Mouse (Mus musculus): ENCODE results near the gene Pop5. TPM values are rescaled to one million over a fixed set of nuclear protein-coding genes. Genes with fewer than 3 reads are reported as not detected.

Pop5 gene
- polyA plus RNA-seq, 1 experiment from 2014 or later: 103 TPM

DNA sequence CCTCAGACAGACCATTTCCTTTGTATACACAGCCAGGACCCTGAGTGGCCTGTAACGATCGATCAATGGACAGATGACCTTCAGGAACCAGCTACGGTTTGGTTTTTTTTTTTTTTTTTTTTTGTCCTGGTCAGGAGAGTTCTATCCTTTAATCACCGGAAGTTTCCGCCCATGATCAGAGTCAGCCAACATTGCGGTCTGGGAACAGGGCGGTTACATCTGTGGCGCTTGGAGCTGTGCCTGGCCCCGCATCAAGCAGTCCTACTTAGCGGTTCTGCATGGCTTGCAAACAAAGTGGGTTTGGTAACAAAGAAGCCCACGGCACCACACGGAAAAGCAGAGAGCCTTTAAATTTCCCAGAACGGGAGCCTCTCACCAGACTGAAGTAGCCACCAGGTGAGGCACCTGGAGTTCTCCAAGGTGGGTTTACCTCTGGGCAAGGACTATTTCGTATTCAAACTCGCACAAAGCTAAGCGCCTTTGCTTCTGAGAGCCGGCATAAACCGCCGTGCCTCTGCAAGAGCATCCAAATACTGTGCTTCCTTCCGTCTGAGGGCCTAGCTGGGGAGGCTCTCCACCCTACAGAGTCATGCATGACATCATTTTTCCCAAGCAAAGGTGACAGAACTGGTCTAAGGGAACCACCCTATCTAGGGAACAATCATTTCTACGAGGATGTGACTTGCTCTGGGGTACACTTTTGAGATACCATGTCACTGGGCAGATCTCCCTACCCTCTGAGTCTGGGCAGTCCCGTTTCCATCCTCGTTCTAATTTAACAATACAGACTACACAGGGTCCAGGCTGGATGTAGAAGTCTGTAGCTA is 31.7 kb upstream of the Pop5 start:
- 7% methylated on average over 23 of the region's 23 CpGs for WGBS
- ATAC-seq (ENCODE audit: low FRiP score): peak; percentile 63
- Histone ChIP-seq H3K4me2 (peak overlapping the region; percentile 52), H3K4me1 (replicated peaks) (peaks cover 24% of the 10 kb centered on the region), H3K9ac (peak overlapping the region; percentile 62), H3K27ac (peak overlapping the region; percentile 84), H3K9me3 (no peaks in the 10 kb centered on the region), H3K4me3 (peak overlapping the region; percentile 29), H3K36me3 (no peaks in the 10 kb centered on the region), H3K27me3 (peaks cover 20% of the 10 kb centered on the region)

- no peaks in the 10 kb centered on the region for H3K9me3 ChIP-seq
- H3K4me3 ChIP-seq: peak overlapping the region; percentile 29
- ATAC-seq (ENCODE audit: low FRiP score): peak; percentile 92
- peaks cover 24% of the 10 kb centered on the region for H3K4me1 ChIP-seq (replicated peaks)
- H3K9ac ChIP-seq: peak overlapping the region; percentile 62
- WGBS: 2% methylated on average over 31 of the region's 31 CpGs
- no peaks in the 10 kb centered on the region for H3K36me3 ChIP-seq
- H3K27me3 ChIP-seq: peaks cover 20% of the 10 kb centered on the region
- peak overlapping the region; percentile 52 for H3K4me2 ChIP-seq
- H3K27ac ChIP-seq: peak overlapping the region; percentile 84
Observed at GRCm38 (mm10) chr5:115204562-115205311, 30.9 kb upstream of the Pop5 start.

DNA sequence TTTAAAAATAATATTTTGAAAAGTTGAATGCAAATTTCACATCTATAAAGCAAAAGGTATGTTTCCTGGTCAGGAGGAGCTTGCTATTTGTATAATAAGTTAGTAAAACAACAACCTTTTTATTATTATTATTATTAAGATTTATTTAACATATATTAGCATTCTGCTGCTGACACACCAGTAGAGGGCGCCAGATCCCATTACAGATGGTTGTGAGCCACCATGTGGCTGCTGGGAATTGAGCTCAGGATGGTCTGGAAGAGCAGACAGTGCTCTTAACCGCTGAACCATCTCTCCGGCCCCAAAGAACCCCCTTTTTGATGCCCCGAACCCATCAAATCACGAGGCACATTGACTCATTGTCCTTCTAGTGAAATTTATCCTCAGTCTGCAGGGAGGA is 28.4 kb upstream of the Pop5 start:
- H3K9ac ChIP-seq: no peak overlapping the region
- no peaks in the 10 kb centered on the region for H3K36me3 ChIP-seq
- WGBS: 54% methylated on average over 5 of the region's 5 CpGs
- peaks cover 24% of the 10 kb centered on the region for H3K4me1 ChIP-seq (replicated peaks)
- H3K4me3 ChIP-seq: no peak overlapping the region
- ATAC-seq (ENCODE audit: low FRiP score): no peak
- no peaks in the 10 kb centered on the region for H3K9me3 ChIP-seq
- H3K27ac ChIP-seq: no peak overlapping the region
- no peak overlapping the region for H3K4me2 ChIP-seq
- 0 out of 2 replicates have a peak, but pooled peaks cover 17% of the 10 kb centered on the region for H3K27me3 ChIP-seq

DNA sequence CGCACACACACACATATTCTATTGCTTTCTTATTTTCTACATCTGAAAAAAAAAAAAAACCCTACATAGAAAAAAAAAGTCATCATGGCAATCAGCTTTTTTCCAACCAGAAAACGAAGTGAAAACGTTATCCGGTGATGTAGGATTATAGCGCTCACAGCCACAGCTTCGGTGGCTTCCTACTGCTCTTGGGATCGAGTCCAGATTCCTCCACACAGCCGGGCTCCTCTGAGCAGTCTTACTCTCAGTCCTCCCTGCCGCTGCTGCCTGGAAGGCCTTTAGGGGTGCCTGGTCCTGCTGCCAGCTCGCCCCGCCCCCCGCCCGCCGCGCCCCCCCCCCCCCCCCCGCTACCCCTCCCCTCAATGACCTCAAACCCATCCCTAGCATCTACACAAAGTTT is 27.7 kb upstream of the Pop5 start:
- WGBS: 19% methylated on average over 9 of the region's 16 CpGs
- no peak overlapping the region for H3K4me3 ChIP-seq

DNA sequence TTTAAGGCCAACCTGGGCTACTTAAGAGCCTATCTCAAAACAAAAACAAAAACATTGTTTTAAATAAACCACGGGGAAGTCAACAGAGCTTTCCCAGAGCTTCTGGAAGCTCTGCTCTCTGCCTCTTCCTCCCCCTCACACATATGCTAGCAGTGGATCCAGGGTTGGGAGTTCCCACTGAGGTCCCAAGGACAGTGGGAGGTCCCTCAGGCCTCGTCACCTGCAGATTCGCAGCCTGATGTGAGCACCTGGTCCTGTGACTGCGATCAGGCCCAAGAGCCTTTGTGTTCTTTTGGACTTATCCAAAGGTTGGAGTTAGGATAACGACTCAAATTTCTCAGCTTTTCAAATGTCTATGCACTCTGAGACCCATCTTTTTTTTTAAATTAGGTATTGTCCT is 27.0 kb upstream of the Pop5 start:
- Histone ChIP-seq H3K4me1 (replicated peaks) (peaks cover 21% of the 10 kb centered on the region), H3K9me3 (no peaks in the 10 kb centered on the region), H3K36me3 (no peaks in the 10 kb centered on the region), H3K27ac (no peak overlapping the region), H3K27me3 (0 out of 2 replicates have a peak, but pooled peaks cover 13% of the 10 kb centered on the region), H3K4me3 (no peak overlapping the region), H3K4me2 (no peak overlapping the region), H3K9ac (no peak overlapping the region)
- ATAC-seq (ENCODE audit: low FRiP score): no peak
- 62% methylated on average over 5 of the region's 5 CpGs for WGBS

More for the DNA sequence above, 27.7 kb upstream of the Pop5 start:
- peaks cover 24% of the 10 kb centered on the region for H3K4me1 ChIP-seq (replicated peaks)
- H3K9ac ChIP-seq: no peak overlapping the region
- no peak for ATAC-seq (ENCODE audit: low FRiP score)
- H3K27ac ChIP-seq: no peak overlapping the region
- no peak overlapping the region for H3K4me2 ChIP-seq
- H3K36me3 ChIP-seq: no peaks in the 10 kb centered on the region
- H3K9me3 ChIP-seq: no peaks in the 10 kb centered on the region
- 0 out of 2 replicates have a peak, but pooled peaks cover 13% of the 10 kb centered on the region for H3K27me3 ChIP-seq

DNA sequence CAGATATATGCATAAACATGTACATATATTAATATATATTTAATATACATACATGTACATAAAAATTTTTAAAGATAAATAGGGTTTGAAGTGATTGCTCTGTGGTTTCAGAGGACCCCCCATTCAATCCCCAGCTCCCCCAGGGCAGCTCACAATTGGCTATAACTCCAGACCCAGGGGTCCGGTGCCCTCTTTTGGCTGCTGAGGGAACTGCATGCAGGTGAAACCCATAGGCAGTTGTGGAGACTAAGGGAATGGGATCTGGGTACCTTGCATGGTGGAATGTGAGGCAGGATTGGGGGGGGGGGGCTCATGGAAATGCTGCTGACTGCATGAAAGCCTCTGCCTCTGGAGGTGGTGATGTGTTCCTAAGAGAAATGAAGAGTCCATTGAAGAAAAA is 25.3 kb upstream of the Pop5 start:
- Histone ChIP-seq H3K4me2 (no peak overlapping the region), H3K9ac (no peak overlapping the region), H3K27ac (no peak overlapping the region), H3K9me3 (no peaks in the 10 kb centered on the region), H3K4me1 (replicated peaks) (peaks cover 8% of the 10 kb centered on the region), H3K27me3 (peaks cover 18% of the 10 kb centered on the region), H3K36me3 (no peaks in the 10 kb centered on the region), H3K4me3 (no peak overlapping the region)
- no peak for ATAC-seq (ENCODE audit: low FRiP score)
- 3% methylated on average over 1 of the region's 1 CpGs for WGBS

- H3K27ac ChIP-seq: no peak overlapping the region
- H3K4me1 ChIP-seq (replicated peaks): peaks cover 11% of the 10 kb centered on the region
- no peak overlapping the region for H3K9ac ChIP-seq
- no peaks in the 10 kb centered on the region for H3K36me3 ChIP-seq
- H3K4me2 ChIP-seq: no peak overlapping the region
- no peak for ATAC-seq (ENCODE audit: low FRiP score)
- H3K4me3 ChIP-seq: no peak overlapping the region
- H3K9me3 ChIP-seq: no peaks in the 10 kb centered on the region
- 72% methylated on average over 9 of the region's 9 CpGs for WGBS
- peaks cover 27% of the 10 kb centered on the region for H3K27me3 ChIP-seq
Observed at GRCm38 (mm10) chr5:115212451-115212850, 23.2 kb upstream of the Pop5 start.

DNA sequence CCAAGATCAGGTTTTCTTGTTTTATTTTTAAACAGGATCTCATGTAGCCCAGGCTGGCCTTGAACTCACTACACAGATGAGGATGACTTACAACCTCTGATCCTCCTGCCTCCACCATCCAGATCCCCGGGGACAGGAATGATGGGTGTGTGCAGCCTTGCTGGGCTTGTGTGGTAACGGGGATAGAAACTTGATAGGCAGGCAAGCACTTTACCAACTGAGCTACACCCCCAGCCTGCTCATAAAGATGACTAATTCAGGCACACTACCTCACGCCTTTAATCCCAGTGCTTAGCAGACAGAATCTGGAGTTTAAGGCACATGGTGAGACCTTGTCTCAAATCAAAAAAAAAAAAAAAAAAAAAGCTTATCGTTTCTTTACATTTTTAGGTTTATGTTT is 22.8 kb upstream of the Pop5 start:
- H3K9ac ChIP-seq: no peak overlapping the region
- WGBS: 74% methylated on average over 4 of the region's 4 CpGs
- H3K4me2 ChIP-seq: no peak overlapping the region
- H3K4me1 ChIP-seq (replicated peaks): peaks cover 11% of the 10 kb centered on the region
- H3K9me3 ChIP-seq: no peaks in the 10 kb centered on the region
- H3K27ac ChIP-seq: no peak overlapping the region
- no peak overlapping the region for H3K4me3 ChIP-seq
- H3K27me3 ChIP-seq: peaks cover 27% of the 10 kb centered on the region
- no peaks in the 10 kb centered on the region for H3K36me3 ChIP-seq
- no peak for ATAC-seq (ENCODE audit: low FRiP score)

- peak overlapping the region; percentile 83 for H3K27ac ChIP-seq
- peaks cover 27% of the 10 kb centered on the region for H3K27me3 ChIP-seq
- peak; percentile 65 for ATAC-seq (ENCODE audit: low FRiP score)
- under 1% methylated on average over 17 of the region's 17 CpGs for WGBS
- peak overlapping the region; percentile 45 for H3K4me3 ChIP-seq
- peak overlapping the region; percentile 77 for H3K9ac ChIP-seq
- H3K9me3 ChIP-seq: no peaks in the 10 kb centered on the region
- peaks cover 11% of the 10 kb centered on the region for H3K4me1 ChIP-seq (replicated peaks)
- H3K4me2 ChIP-seq: peak overlapping the region; percentile 65
- H3K36me3 ChIP-seq: no peaks in the 10 kb centered on the region
Observed at GRCm38 (mm10) chr5:115214864-115215263, 20.8 kb upstream of the Pop5 start.

DNA sequence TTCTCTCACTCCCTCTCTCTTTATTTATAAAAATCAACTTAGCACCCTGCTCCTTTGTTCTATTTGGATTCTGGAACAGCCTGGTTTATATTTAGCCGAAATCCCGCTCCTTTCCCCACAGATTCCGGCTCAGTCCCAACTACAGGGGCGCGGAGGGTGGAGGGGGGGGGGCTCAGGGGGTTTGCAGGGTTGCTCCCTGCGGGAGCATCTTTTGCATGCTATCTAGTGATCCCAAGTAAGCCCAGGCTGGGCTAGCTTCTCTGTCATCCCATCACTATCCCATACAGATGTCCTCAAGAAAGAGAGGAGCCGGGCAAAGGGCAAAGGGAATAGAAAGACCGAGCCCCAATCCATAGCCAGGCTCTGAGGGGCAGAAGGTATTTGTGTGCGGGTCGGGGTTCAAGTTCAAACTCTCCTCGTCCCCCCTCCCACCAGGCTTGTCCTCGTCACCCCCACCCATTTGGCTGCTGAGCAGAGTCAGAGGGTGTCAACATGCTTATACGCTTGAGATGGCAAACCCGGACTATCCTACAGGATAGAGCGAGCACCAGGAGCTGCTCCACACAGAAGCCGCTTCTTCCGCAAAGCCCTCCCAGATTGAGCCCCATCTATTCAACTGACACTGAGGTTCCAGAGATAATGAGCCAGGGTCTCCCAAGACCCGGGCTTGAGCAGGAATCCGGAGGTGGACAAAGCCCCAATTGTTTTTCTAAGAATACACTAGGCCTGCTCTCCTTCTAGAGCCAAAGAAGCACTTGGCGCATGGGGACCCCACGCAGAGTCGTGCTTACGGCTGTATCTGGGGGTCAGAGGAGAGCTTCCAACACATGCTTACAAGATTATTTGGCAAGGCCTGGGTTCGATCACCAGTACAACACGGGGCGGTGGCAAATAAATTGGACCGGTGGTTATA is 20.1 kb upstream of the Pop5 start:
- ATAC-seq (ENCODE audit: low FRiP score): peak; percentile 64; the same call in 1 of the 2 replicates
- peak overlapping the region; percentile 45 for H3K4me3 ChIP-seq
- no peaks in the 10 kb centered on the region for H3K9me3 ChIP-seq
- peak overlapping the region; percentile 83 for H3K27ac ChIP-seq
- peaks cover 33% of the 10 kb centered on the region for H3K27me3 ChIP-seq
- H3K4me2 ChIP-seq: peak overlapping the region; percentile 65
- peak overlapping the region; percentile 77 for H3K9ac ChIP-seq
- WGBS: 13% methylated on average over 27 of the region's 27 CpGs
- no peaks in the 10 kb centered on the region for H3K36me3 ChIP-seq
- peaks cover 11% of the 10 kb centered on the region for H3K4me1 ChIP-seq (replicated peaks)

DNA sequence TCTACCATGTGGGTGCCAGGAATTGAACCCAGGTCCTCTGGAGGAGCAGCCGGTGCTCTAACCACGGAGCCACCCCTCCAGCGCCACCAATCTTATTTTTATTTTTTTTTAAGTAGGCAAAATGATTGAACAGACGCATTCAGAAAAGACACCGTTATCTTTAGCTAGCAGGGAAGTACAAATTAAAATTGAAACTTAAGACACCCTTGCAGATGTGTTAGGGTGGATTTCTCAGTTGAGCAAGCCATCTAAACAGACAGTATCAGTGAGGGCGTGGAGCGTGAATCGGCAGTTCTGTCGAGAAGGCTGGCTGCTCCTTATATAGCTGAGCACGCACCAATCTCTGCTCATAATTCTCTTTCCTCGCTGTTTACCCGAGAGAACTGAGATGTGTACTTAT is 17.6 kb upstream of the Pop5 start:
- Histone ChIP-seq H3K36me3 (no peaks in the 10 kb centered on the region), H3K27ac (no peak overlapping the region), H3K27me3 (peaks cover 28% of the 10 kb centered on the region), H3K4me2 (no peak overlapping the region), H3K9ac (no peak overlapping the region), H3K4me1 (replicated peaks) (peaks cover 22% of the 10 kb centered on the region), H3K9me3 (no peaks in the 10 kb centered on the region), H3K4me3 (no peak overlapping the region)
- 94% methylated on average over 12 of the region's 12 CpGs for WGBS
- no peak for ATAC-seq (ENCODE audit: low FRiP score)

Measured in hindbrain, embryonic 13.5 days (tissue).